Mouse (Mus musculus): ENCODE measurements at regions not wholly inside any gene's neighbourhood (a gene's known extent, or its start where the extent isn't known, plus 50 kb on each side); places are given as distances from the start of the nearest gene placed in this dataset.
"Not testable (repeated sequence)": the region's sequence is repeated elsewhere in the genome, so short reads cannot be mapped to it uniquely, and the experiment has no call there.

DNA sequence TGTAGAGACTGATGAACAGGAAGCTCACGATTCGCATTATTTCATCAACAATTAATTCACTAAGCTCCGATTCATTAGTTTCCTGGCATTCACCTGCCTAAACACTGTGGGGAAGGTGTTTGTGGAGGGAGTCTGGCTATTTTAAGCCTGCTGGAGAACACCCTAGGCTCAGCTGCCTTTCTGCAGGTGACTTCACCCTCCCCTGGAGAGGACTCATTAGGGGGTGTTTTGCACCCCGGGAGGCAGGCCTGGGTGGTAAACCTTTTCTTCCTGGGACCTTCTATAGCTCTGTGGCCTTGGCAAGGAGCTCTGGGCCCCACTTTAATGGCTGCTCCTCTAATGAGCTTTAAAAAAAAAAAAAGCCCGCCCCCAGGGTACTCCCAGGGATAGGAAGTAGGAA is 55.4 kb upstream of the Bnc1 start:
- no peak for DNase-seq (ENCODE audit: low spot score in 2 of 2)

DNA sequence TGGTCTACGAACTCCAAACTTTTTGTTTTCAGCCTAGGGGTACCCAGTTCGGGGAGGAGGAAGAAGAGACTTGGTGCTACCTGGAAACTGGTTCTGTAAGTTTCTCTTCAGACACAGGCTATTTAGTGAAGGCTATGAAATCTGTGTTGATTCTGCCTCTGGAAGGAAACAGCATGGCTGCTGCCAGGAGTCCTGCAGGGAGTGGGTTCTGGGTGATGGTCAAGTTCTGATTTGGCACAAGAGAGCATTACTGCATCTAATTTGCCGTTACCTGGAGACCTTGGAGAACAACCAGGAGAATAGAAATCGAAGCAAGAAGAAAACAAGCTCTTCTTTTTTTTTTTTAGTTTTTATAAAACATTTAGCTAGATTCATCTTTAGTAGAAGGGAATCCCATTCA is 61.3 kb upstream of the Bnc1 start:
- no peak for DNase-seq (ENCODE audit: low spot score in 2 of 2)

DNA sequence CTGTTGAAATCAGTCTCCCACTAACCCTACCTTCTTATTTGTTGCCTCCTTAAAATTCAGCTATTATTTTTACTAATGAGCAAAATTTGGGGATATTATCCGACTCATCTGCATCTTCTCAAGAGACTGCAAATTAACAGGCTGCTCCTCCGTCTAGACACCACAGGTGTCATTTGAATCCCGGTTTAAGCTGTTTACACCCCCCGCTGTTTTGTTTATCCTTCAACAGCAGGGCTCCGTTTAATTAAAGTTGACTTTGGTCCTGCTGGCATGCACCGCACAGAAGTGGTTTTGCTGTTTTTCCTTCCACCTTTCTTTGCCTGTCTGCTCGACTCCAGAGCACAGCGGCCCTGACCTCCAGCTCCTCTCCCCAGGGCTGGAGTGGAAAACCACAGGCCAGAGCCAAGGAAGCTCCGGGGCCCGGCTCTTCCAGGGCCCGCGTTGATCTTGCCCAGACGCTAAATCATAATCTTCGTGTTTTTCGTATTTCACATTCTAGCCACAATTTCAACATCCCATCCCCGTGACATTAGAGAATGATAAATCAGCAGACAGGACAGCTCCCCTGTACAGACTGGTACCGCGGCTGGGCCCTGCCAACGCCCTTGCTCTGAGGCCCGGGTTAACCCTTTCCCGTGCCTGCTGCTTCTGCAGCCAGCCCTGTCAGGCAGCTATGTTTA is 64.6 kb upstream of the Bnc1 start:
- peak; percentile 26 to 42 for DNase-seq (ENCODE audit: low spot score in 2 of 2)

DNA sequence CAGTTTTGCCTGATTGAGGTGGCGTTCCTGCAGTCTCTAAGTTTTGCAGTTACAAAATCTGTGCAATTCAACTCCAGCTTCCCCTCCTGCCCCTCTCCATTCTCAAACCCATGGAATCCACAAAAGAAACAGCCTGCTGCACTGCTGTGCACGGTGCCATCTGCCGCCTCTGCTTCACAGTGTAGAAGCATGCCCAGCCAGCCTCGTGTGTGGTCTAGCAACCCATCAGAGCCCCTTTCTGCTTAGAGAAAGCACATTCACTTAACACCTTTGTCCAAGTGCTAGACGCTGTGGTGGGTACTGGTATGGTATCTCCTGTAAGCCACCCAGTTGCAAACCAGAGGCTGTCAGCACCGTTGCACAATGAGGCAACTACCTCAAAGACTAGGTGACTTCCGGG is 71.3 kb upstream of the Bnc1 start:
- DNase-seq (ENCODE audit: low spot score in 2 of 2) = no peak

DNA sequence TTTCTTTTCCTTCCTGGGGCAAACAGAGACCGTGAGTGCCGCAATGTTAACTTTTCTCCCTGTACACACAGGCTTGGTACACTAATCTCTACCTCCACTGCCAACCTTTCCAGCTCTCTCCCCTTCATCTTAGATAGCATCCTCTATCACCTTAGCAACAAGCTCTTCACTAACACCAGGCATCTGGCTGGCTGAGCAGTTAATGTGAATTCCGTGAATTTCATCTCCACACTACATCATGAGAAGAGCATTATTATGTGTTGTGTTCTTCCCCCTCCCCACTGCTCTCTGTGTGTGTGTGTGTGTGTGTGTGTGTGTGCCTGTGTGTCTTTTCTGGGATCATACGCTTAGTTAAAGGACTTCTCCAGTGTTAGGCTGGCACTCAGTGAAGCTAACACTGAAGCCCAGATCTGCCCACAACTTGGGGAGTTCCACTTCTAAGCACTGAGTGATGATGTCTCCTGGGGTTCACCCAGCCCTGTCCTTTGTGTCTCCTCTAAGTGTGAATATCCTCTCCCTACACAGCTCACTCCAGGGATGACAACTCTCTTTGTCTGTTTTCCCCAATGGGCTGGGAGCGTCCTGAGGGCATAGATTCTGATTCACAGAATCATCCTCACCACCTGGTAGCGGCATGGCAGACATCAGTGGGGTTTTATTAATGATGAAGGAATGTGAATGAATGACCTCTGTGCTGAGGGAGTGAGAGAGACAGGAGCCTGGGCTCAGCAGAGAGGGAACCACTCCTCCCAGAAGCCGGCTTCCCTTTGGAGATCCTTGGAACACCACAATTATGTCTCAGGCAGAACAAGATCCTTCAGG is 77.7 kb upstream of the Bnc1 start:
- no peak for DNase-seq (ENCODE audit: low spot score in 2 of 2)

DNA sequence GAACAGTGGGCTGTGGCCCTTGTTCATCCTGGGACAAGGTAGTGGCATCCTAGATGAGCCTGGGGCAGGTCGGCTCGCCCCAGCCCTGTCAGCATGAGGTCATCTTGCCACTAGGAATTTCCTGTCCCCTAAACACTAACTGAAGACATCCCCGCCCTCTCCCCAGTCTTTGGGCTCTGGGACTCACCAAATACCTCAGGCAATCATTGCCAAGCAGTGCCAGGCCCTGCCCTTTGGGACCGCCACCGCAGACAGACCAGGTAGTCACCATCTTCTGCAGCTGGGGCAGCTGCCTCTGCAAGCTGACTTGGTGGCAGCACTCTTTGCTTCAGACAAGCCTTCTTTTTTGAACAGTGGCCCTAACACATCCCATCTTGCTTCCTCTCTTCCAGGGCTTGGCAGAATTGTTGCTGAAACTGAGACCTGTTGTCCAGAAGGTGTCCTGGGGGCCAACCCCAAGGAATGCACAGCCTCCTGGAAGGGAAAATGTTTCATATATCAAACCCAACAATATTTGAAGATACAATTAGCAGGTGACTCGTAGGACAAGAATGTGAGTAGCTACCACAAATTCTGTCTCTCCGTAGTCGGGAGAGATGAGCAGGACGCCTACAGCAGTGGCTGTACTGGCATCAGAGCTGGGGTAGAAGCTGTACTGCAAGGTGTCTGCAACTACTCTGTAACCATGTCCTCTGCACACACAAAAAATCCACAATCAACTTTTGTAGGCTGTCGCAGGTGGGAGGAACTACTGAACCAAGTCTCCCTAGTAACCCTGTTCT is 79.0 kb upstream of the Bnc1 start:
- DNase-seq (ENCODE audit: low spot score in 2 of 2) = no peak

DNA sequence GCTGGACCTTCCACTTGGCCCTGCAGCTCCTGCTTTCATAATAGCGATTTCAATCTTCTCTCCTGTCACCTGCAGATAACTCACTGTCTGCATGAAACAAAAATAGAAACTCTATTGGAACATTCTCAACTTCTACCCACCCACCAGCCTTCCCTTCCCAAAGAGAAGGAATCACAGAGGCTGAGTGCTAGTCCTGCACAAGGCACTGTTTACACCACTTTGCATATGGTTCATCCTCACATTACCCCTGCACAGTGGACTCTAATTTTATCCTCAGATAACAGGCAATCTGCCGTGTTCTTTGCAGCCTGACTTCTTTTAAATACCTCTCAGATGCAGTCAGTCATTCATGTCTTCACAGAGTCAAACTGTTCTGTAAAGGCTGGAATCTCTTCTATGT is 83.3 kb upstream of the Bnc1 start:
- DNase-seq (ENCODE audit: low spot score in 2 of 2) = no peak

DNA sequence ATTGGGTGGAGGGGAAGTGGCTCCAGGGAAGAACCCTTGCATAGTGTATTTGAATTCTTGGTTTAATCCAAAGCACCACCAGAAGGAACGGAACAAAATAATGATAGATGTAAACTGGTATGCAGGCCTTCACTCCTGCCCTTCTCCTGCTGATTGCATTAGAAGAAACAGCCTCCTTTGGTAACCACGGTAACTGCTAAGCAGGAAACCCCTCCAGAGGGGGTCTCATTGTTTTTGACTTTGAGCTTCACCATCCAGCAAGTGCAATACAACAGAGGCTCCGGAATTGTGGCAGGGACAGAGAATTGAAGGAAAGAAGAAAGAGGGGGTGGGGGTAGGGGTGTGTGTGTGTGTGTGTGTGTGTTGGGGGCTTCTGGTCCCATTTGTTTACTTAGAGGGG is 89.8 kb upstream of the Bnc1 start:
- no peak for DNase-seq (ENCODE audit: low spot score in 2 of 2)

DNA sequence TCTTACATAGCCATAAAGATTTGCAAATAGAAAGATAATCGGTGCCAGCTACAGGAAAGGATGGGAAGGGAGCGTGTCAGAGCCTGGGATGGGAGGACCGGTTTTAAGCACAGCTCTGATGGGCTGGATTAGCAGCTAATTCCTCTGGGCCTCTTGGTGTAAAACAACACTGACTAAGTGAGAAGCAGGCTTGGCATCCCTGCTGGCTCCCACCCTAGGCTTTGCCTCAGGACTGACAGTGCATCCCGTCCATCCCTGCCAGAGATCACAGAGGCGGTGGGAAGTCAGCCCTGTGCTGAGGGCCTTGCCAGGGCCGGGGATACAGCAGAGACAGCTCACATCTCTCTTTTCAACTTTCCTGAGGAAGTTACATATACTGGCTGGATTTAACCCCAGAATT is 90.8 kb upstream of the Sh3gl3 start:
- DNase-seq (ENCODE audit: low spot score in 2 of 2) = no peak

DNA sequence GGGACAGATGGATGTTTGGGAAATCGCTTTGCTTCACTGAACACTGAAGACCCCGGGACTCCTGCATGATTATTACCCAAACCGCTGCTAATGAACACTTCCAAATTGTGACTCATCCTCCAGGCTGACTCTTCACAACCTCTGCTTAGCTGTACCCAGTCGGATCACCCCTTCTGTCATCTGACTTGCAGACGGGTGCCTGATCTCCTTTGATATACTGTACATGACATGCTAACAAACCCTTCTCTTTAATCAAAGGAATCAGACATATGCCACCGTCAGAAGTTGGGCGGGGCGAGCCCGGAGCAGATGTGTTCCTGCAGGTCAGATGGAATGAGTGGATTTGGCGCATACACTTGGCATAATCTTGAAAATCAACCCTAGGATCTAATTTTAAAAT is 89.2 kb upstream of the Sh3gl3 start:
- no peak for DNase-seq (ENCODE audit: low spot score in 2 of 2)

DNA sequence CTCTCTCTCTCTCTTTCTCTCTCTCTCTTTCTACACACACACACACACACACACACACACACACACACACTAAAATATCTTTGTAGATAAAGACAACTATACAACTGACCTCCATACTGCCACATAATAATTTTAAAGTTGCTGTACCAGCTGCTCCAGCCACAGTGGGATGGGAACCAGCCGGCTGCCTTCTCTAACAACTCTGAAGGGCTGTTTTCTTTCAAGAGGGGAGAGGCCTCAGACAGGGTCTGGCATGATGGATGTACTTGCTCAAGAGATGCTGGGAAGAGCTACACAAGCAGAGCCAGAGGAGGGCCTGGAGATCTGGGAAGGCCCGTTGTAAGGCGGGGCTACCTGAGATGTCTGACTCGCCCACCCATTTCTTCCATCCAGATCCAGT is 88.4 kb upstream of the Sh3gl3 start:
- no peak for DNase-seq (ENCODE audit: low spot score in 2 of 2)

DNA sequence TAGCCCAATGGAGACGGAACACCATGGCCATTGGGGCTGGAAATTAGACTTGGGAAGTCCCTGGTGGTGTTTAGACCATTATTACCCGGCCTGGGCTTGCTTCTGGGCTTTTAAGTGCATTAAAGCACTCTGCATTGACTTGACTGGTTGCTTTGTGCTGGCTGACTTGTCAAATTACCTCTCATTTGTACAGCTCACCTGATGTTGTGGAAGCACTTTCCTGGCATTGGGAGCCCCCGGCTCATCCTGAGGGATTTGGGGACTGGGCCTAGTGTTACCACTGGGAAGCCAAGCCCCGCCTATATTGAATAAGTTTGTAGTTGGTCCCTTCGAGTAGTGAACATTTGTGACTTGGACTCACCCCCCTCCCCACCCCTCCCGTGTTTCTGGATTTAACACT is 75.5 kb upstream of the Sh3gl3 start:
- DNase-seq (ENCODE audit: low spot score in 2 of 2) = no peak

DNA sequence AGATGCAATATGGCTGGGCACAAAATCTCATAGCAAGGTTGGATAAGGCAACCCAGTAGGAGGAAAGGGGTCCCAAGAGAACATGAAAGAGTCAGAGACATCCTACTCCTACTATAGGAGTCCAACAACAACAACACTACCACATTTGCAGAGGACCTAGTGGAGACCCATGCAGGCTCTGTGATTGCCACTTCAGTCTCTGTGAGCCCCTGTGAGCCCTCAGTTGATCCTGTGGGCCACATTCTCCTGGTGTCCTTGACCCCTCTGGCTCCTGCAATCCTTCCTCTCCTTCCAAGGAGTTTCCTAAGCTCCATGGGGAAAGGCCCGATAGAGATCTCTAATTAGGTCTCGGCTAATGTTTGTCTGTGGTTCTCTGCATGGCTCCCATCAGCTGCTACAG is 72.3 kb upstream of the Sh3gl3 start:
- no peak for DNase-seq (ENCODE audit: low spot score in 2 of 2)

DNA sequence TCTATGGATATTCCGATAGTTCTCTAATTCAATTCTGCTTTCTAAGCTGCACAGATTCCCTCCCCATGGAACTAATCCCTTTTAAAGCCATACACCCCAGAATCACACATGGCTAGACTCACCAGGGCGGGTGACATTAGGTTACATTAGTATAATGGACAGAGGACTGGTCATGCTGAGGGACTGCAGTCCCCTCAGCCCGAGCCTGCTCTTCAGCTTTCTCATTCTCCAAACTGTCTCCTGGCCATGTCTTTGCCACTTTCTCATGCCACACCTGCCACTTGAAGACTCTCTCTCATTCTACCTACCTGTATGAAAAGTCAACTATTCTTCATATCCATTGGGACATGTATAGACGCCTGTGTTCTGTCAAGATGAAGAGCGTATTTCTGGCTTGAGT is 68.0 kb upstream of the Sh3gl3 start:
- DNase-seq (ENCODE audit: low spot score in 2 of 2) = no peak

DNA sequence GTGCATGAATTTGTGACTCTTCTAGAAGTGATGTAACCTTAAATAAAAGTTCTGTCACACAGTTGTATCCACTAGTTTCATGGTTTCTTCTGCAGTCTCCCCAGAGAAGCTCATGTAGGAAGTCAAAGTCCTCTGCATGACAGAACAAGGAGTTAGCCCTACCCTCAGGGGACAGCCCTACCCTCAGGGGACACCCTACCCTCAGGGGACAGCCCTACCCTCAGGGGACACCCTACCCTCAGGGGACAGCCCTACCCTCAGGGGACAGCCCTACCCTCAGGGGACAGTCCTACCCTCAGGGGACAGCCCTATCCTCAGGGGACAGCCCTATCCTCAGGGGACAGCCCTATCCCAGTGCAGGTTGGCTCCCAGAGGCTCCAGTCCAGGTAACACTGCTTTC is 64.5 kb upstream of the Sh3gl3 start:
- DNase-seq (ENCODE audit: low spot score in 2 of 2) = not testable (repeated sequence)

DNA sequence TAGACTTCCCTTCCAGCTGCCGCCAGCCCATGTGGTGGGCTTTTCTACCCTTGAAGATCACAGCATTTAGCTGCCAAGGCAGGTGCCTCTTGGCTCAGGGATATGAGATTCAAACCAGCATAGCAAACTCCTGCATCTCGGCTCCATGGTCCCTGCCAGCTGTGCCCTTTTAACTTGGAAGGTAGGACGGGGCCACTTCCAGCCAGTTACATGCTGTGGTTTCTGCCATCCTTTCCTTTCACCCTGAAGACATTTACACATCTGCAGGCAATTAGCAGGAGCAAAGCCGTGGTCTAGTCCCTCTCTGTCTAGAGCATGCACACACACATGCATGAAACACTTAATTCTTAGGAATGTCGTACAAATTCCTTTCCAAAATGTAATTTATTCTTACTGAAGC is 64.1 kb upstream of the Sh3gl3 start:
- no peak for DNase-seq (ENCODE audit: low spot score in 2 of 2)

DNA sequence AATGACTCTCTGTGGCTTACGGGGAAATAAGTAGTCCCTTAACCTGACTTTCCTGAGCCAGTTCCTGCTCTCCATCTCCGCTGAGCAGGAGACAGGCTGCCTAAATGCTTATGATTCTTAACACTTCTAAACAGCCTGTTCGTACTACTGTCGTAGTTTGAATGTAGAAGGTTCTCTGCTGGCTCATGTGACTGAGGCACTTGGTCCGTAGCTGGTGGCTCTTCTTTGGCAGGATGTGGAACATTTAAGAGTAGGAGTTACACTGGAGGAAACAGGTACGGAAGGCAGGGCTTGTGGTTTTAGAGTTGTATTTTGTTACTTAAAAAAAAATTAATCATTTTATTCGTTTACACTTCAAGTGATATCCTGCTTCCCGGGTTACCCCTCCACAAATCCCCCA is 63.7 kb upstream of the Sh3gl3 start:
- no peak for DNase-seq (ENCODE audit: low spot score in 2 of 2)

DNA sequence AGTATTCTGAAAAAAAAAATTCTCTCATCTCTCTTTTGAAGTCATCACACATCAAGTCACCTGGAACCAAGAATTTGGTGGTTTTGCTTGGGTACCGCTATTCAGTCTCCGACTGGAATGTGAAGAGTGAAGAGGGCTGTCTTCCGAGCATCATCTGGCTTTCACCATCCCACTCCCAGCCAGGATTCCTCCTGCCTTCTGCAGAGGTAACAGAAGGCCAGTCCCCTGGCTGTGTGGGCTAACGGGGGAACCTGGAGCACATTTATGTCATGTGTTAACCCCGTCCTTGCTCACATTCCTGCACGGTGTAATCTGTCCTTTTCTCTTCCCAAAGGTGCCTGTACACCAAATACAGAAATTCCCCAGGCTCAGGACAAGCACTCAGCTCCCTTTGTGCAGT is 61.6 kb upstream of the Sh3gl3 start:
- no peak for DNase-seq (ENCODE audit: low spot score in 2 of 2)

DNA sequence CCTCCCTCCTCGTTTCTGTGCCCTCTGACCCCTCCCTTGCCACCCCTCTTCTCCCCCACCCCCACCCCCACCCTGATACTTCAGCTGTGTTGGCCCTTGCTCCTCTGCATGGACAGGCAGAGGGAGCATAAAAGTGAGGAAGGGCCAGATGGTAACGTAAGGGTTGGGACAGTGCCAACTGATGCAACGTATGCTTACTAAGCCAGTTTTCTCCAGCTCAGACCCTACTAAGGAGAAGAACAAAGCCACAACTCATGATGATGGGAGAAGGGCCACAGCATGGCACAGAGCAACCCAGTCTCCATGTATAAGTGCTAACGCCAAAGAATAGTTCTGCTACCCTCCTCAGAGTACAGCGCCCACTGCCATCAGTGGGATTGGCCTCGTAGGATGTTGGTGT is 58.0 kb upstream of the Sh3gl3 start:
- no peak for DNase-seq (ENCODE audit: low spot score in 2 of 2)

DNA sequence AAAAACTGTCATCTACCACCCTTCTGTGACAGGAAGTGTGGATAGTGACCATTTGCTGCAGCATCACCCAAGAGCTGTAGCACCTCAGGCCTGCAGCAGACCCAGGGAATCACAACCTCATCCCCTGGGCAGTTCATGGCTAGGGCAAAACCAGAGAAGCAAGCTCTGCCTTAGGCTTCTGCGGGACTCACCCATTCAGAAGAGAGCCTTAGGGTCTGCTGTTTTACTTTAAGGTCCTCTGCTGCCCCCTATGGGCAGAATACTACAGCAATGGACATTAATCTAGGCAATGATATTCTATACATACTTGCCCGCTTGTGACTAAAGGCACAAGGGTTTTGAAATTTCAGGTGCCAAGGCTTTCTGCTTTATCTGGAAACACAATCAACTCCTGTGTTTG is 54.4 kb upstream of the Sh3gl3 start:
- peak; percentile 65 to 70 for DNase-seq (ENCODE audit: low spot score in 2 of 2)

DNA sequence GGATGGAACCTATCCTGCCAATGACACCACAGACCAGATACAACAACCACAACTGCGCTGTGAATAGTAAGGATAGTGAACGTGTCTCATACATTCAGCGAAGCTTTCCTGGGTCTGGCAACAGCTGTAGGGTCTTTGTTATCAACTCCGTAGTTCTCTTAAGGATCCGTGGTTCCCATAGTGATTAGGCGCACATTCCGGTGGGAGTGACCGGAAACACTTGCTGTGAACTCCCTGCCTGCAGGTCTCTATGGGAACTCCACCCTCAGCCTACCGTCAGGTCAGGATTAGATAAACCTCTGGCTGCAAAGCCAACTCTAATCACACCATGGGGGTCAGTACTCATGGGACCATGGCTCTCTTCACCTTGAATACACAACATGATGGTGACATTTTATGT is 53.8 kb upstream of the Sh3gl3 start:
- no peak for DNase-seq (ENCODE audit: low spot score in 2 of 2)

DNA sequence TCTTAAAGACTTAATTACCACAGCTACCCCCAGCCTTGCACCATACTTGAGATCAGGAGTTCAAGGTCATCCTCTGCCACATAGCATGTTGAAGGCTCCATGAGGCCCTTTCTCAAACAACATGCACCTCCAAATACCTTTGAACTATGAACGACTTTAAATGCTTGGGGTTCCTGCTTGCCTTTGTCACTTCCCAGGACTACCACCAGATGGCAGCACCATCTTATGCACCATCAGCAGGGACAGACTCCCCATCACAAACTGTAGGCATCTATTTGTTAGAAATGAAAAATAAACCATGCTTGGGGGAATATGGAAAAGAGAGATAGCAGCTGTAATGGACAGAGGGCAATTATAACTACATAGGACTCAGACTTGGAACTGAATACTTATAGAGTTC is 51.9 kb upstream of the Sh3gl3 start:
- peak; percentile 63 to 66 for DNase-seq (ENCODE audit: low spot score in 2 of 2)
